Mouse (Mus musculus) stomach, postnatal 0 days (tissue): Measurements from ENCODE around the gene Ctbp2. TPM values are rescaled to one million over a fixed set of nuclear protein-coding genes. Genes with fewer than 3 reads are reported as not detected.

Experiments used
- ATAC-seq: fragments of 200-750 bp; cut with Nextera tagmentation; 2 replicates; pipeline ENCODE4 v1.8.0; 2017; ENCODE audit not compliant: low FRiP score, low TSS enrichment
- DNase-seq: peaks from one replicate; pipeline ENCODE4 v3.0.0-alpha.2; 2016; ENCODE audit warnings: low spot score
- H3K27ac ChIP-seq: fragments of 300-500 bp; sonication (generic); replicated peaks from 2 replicates; pipeline ENCODE4 v1.5.1; 2014; ENCODE audit warnings: mild to moderate bottlenecking, control low read depth
- H3K27me3 ChIP-seq: fragments of 300-500 bp; sonication (generic); 2 replicates; pipeline ENCODE4 v1.6.1; 2014; ENCODE audit warnings: low read length; ENCODE audit not compliant: control insufficient read depth, insufficient read depth
- H3K36me3 ChIP-seq: fragments of 300-500 bp; sonication (generic); 2 replicates; pipeline ENCODE4 v1.6.1; 2014; ENCODE audit warnings: low read length, mixed read lengths; ENCODE audit not compliant: control insufficient read depth, insufficient read depth
- H3K4me1 ChIP-seq: fragments of 300-500 bp; sonication (generic); replicated peaks from 2 replicates; pipeline ENCODE4 v1.6.1; 2014; ENCODE audit warnings: antibody characterized with exemption; ENCODE audit not compliant: control insufficient read depth, insufficient read depth
- H3K4me2 ChIP-seq: fragments of 300-500 bp; sonication (generic); replicated peaks from 2 replicates; pipeline ENCODE4 v1.6.1; 2014; ENCODE audit warnings: low read depth, mild to moderate bottlenecking, control low read depth, moderate library complexity
- H3K4me3 ChIP-seq: fragments of 300-500 bp; sonication (generic); 2 replicates; pipeline ENCODE4 v1.5.1; 2014; ENCODE audit warnings: low read depth, low read length, control low read depth
- H3K9ac ChIP-seq: fragments of 300-500 bp; sonication (generic); 2 replicates; pipeline ENCODE4 v1.6.1; 2014; ENCODE audit warnings: mild to moderate bottlenecking, low read length, control low read depth, mixed read lengths
- H3K9me3 ChIP-seq: fragments of 300-500 bp; sonication (generic); 2 replicates; pipeline ENCODE4 v1.6.1; 2016; ENCODE audit warnings: low read length; ENCODE audit not compliant: control insufficient read depth
- CTCF ChIP-seq: IDR thresholded peaks from 2 replicates; pipeline ENCODE4 v1.5.1; 2016; ENCODE audit warnings: antibody characterized with exemption, low read depth, mild to moderate bottlenecking, moderate library complexity
- EP300 ChIP-seq: optimal IDR thresholded peaks from 2 replicates; pipeline ENCODE3; 2016; ENCODE audit warnings: antibody characterized with exemption
- WGBS: fragments of 180-500 bp; shearing (Covaris S2); extraction: QIAGEN DNeasy Blood & Tissue Kit; methylation state at CpG from one replicate; pipeline ENCODE4 v1.1.7; 2014; 5-methylcytosine and 5-hydroxymethylcytosine counted together
- polyA plus RNA-seq: library from polyadenylated mRNA; unstranded; fragments of >200 nt; fragmentation: Nextera tagmentation; extraction: Ambion mirVana; gene quantifications from 2 replicates; pipeline ENCODE4 v1.2.1, GENCODE M21; 2015

Gene Ctbp2
- polyA plus RNA-seq, 1 experiment from 2014 or later = 48.6 TPM

DNA sequence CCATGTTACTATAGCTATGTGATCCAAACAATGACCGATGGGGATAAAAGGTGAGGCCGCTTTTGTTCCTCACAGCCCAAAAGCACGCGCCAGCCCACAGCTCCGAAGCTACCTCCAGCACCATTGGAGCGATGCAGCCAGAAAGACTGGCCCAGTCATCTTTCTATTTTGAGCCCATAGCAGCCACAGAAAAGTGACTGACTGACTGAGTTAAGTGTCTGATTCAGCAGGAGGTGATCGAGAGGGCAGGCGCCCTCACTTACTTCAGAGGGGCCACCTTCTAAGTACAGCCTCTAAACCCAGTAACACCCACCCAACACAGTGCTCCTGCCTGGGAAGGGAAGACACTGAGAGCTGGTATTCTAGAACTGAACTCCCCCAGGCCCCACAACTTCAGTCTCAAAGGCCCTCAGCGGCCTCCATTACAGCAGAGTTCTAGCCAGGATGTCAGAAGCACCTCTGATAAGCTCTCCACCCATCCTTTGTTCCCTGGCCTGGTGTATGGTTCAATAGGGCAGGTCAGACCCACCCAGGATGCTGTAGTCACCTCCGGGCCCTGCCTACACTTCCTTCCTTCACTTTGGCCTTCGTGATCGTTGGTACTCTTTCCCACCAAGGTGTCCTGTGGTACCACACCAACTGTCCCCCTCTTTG lies 65.5 kb downstream of the Ctbp2 start:
- Histone ChIP-seq H3K27ac (peak overlapping the region; percentile 13; the same call in 1 of the 2 replicates), H3K4me2 (no peak overlapping the region), H3K9ac (no peak overlapping the region), H3K9me3 (no peaks in the 10 kb centered on the region), H3K27me3 (no peaks in the 10 kb centered on the region), H3K36me3 (0 out of 2 replicates have a peak, but pooled peaks cover 4% of the 10 kb centered on the region), H3K4me1 (peaks cover 3% of the 10 kb centered on the region; the same call in 1 of the 2 replicates), H3K4me3 (no peak overlapping the region)
- DNase-seq = no peak
- TF ChIP-seq EP300 (no peak), CTCF (no peak)
- ATAC-seq = no peak
- WGBS = 88% methylated on average over 12 of the region's 12 CpGs

DNA sequence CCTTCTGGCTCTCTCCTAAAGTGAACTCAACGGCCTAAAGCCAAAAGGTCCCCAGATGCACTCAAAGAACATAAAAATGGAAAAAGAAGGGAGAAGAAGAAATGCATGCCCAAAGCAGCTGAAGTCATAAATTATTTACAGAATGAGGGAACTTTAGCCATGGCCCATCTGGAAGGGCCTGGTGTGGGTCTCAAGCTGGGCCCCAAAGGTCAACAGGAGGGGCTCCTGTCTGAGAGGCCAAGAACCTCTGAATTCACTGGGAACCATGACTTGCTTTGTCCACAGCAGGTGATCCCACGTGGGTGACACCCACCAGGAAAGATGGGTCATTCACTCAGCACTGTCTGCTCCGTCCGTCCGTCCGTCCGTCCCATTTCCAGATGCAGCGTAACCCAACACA lies 67.2 kb downstream of the Ctbp2 start:
- Histone ChIP-seq H3K9ac (no peak overlapping the region), H3K9me3 (no peaks in the 10 kb centered on the region), H3K27me3 (no peaks in the 10 kb centered on the region), H3K4me3 (no peak overlapping the region), H3K4me2 (no peak overlapping the region), H3K4me1 (peaks cover 6% of the 10 kb centered on the region; the same call in 1 of the 2 replicates), H3K27ac (no peak overlapping the region), H3K36me3 (peaks cover 5% of the 10 kb centered on the region; the same call in 1 of the 2 replicates)
- 92% methylated on average over 8 of the region's 8 CpGs for WGBS
- TF ChIP-seq EP300 (no peak), CTCF (no peak)
- no peak for ATAC-seq
- no peak for DNase-seq

DNA sequence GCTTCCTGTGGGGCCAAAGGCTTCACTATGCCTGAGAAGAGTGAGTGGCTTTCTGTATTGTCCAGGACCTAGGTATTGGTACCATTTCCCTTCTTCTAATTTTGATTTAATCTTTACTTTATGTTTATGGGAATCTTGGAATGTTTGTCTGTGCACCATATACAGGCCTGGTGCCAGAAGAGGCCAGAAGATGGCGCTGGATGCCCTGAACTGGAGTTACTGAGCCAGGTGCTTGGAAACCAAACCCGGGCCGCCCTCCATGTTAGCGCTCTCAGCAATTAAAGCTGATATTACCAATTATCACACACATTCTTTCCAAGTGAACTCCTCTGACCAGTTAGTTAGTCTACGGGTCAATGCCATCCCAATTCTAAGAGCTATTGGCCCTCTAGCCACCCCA lies 69.7 kb downstream of the Ctbp2 start:
- no peak for TF ChIP-seq EP300
- TF ChIP-seq CTCF = peak; percentile 45
- DNase-seq (no peak), ATAC-seq (no peak)
- Histone ChIP-seq H3K27ac (peak overlapping the region; percentile 86; the same call in 1 of the 2 replicates), H3K4me3 (no peak overlapping the region), H3K36me3 (peaks cover 5% of the 10 kb centered on the region; the same call in 1 of the 2 replicates), H3K4me1 (peaks cover 9% of the 10 kb centered on the region), H3K9me3 (no peaks in the 10 kb centered on the region), H3K4me2 (no peak overlapping the region), H3K9ac (no peak overlapping the region), H3K27me3 (no peaks in the 10 kb centered on the region)
- 94% methylated on average over 5 of the region's 5 CpGs for WGBS

DNA sequence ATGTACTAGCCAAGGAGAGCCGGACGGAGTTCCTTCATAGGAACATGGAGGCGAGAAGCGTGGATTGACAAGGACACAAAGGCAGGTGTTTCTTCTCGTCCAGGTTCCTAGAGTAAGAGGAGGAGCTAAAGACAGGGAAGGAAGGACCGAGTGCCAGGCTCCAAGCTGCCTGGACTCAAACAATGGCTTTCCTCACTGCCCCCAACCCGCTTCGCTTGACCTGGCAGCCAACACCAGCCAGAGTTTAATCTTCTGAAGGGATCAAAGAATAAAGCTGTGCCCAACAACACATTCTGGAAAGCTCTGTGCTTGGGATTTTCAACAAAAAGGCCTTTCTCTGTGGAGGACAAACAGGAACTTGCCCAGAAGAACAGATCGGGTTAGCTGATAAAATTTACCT lies 70.4 kb downstream of the Ctbp2 start:
- H3K9ac ChIP-seq = no peak overlapping the region
- H3K36me3 ChIP-seq = peaks cover 5% of the 10 kb centered on the region; the same call in 1 of the 2 replicates
- H3K27me3 ChIP-seq = no peaks in the 10 kb centered on the region
- H3K4me1 ChIP-seq = peaks cover 6% of the 10 kb centered on the region; the same call in 1 of the 2 replicates
- DNase-seq = no peak
- TF ChIP-seq EP300 = no peak
- TF ChIP-seq CTCF = no peak
- no peak for ATAC-seq
- H3K9me3 ChIP-seq = no peaks in the 10 kb centered on the region
- no peak overlapping the region for H3K4me3 ChIP-seq
- peak overlapping the region; percentile 86 for H3K27ac ChIP-seq
- 67% methylated on average over 9 of the region's 9 CpGs for WGBS
- H3K4me2 ChIP-seq = no peak overlapping the region

DNA sequence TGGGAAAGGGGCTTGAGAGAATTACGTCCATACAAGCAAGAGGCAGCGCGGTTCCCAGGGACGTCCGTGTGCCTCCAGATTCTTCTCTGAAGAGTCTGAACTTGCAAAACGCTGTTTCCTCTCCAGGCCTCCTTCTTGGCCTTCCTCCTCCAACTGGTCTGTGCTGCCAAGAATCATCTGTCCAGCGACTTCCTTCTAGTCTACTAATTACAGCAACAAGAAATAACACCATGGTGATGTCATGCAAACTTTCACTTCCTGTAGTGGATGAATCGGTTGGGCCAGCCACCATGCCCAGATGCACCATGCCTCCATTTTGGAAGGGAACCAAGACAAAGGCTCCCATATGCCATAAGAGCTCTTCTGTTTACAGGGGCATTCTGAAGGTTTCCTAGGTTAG lies 71.3 kb downstream of the Ctbp2 start:
- Histone ChIP-seq H3K27me3 (no peaks in the 10 kb centered on the region), H3K9me3 (no peaks in the 10 kb centered on the region), H3K9ac (no peak overlapping the region), H3K27ac (peak overlapping the region; percentile 86), H3K4me3 (no peak overlapping the region), H3K36me3 (peaks cover 5% of the 10 kb centered on the region; the same call in 1 of the 2 replicates), H3K4me2 (no peak overlapping the region), H3K4me1 (peaks cover 8% of the 10 kb centered on the region; the same call in 1 of the 2 replicates)
- DNase-seq (no peak), ATAC-seq (peak; percentile 80)
- WGBS = 47% methylated on average over 8 of the region's 8 CpGs
- no peak for TF ChIP-seq CTCF
- no peak for TF ChIP-seq EP300

DNA sequence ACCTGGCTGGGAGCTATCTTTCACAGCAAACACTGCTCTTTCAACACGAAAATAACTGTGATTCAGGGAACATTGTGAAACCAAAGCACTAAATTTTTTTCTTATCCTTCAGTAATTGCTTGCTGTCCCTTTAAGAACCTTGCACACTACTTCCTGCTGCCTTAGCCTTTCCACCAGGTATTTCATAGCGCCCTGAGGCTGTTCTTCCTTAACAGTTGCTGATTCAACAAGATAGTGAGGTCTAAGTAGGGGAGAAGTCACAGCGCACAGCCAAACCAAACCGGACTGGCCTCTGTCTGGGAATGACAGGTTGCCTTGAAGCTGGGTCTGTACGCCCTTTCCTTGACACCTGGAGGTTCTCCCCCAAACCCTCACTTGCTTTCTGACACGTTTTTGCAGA lies 73.5 kb downstream of the Ctbp2 start:
- peak; percentile 80 for ATAC-seq
- Histone ChIP-seq H3K4me1 (peaks cover 8% of the 10 kb centered on the region; the same call in 1 of the 2 replicates), H3K27me3 (no peaks in the 10 kb centered on the region), H3K27ac (peak overlapping the region; percentile 63), H3K4me2 (no peak overlapping the region), H3K4me3 (no peak overlapping the region), H3K9ac (no peak overlapping the region), H3K9me3 (no peaks in the 10 kb centered on the region), H3K36me3 (peaks cover 3% of the 10 kb centered on the region; the same call in 1 of the 2 replicates)
- TF ChIP-seq EP300 = peak; percentile 75
- TF ChIP-seq CTCF = no peak
- DNase-seq = peak; percentile 48
- WGBS = 40% methylated on average over 6 of the region's 6 CpGs
